Mouse (Mus musculus) CD4-positive, CD25-positive, alpha-beta regulatory T cell, adult 2 months (primary cell): ENCODE measurements at regions not wholly inside any gene's neighbourhood (a gene's known extent, or its start where the extent isn't known, plus 50 kb on each side); places are given as distances from the start of the nearest gene placed in this dataset.
A peak's percentile ranks its signal among the peaks of the same experiment; 100 is the strongest.

Source experiments
- DNase-seq: peaks from one replicate; pipeline ENCODE4 v3.0.0-alpha.2; 2012; ENCODE audit warnings: low read depth, low spot score

DNA sequence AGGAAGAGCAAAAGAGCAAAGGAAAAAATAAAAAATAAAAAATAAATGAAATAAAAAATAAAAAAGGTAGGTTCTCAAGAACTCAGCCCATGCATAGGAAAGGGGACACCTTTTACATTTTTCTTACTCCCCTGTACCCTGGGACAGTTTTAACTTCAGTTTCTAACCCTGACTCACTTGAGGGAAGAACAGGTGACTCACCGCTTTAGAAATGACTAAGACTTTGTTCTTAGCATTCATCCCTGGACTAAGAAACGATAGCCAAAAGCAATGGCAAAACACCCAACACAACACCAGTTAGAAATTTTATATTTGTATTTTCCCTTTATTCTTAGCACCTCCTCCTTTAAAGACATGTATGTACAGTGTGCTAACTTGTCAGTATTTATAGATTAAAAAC lies 161.5 kb upstream of the Samsn1 start:
- DNase-seq = no peak

GRCm38 (mm10) chr16:76183105-76183504 lies 161.0 kb upstream of the Samsn1 start:
- DNase-seq = no peak

- no peak for DNase-seq
These were observed 159.5 kb upstream of the Samsn1 start for GRCm38 (mm10) chr16:76181596-76181995.

DNA sequence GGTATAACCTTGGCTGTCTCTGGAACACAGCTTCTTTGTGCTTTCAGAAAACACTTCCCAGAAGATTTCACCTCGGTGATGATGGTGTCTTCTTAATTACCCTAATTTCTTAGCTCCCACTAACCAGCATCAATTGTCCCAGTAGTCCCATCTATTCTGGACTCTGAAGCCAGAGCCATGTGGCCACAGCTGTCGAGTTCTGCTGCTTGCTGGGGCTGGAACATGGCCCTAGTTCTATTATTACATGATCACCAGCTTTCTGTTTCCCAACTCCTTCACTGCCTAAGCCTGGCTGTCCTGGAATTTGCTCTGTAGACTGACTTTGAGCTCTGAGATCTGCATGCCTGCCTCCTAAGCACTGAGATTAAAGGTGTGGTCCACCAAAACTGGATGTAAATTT lies 145.6 kb upstream of the Samsn1 start:
- no peak for DNase-seq

- no peak for DNase-seq
These were observed 138.8 kb upstream of the Samsn1 start for GRCm38 (mm10) chr16:76160879-76161278.

DNA sequence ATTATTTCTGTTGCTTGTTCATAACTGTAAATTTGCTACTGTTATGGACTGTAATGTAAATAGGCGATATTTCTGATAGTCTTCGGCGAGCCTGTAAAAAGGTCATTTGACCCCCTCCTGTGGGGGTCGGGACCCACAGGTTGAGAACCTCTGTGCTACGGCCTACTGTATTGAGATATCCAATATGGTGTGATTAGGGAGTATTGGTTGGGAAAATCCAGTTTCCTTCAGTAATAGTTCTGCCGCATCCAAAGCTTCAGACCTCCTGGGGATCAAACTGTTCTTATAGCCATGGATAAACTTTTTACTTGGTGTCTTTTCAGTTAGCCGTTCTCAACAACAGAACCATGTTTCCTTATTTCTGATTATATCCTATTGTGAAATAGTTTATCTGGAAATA lies 136.5 kb upstream of the Samsn1 start:
- DNase-seq = no peak

DNA sequence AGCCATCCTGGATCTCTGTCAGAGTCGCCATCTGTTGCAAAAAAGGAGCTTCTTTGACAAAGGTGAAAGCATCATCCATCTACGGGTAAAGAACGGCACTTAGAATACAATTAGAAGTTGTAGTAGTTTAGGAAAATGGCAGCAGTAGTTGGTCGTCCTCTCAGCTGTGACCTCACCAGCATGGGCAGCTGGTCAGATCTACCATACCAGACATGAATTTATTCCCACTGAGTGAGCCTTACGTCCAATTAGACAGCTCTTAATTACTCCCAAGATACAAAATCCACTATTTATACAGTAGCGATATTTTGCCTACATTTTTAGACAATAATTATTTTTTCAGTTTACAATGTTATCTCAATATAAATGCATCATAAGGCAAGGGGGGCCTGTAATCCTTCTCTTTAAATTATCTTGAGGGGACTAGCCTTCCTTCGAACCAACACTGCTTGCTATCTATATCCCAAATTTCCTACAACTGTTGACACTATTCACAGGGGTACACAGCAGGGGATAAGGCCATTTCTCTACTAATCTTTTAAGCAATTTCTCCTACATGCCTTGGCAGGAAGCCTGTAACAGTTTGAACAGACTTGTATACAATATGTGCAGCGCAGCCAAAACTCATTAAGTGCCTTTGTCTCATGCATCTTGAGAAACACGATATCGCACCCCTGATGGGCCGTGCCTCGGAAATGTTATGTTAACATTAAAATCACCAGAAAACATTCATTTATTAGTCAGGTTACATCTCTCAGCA lies 131.9 kb upstream of the Samsn1 start:
- no peak for DNase-seq

- DNase-seq = no peak
These were observed 127.5 kb upstream of the Samsn1 start for GRCm38 (mm10) chr16:76149581-76149980.

- DNase-seq = no peak
These were observed 111.8 kb upstream of the Samsn1 start for GRCm38 (mm10) chr16:76133892-76134291.

GRCm38 (mm10) chr16:76130486-76130885 lies 108.4 kb upstream of the Samsn1 start:
- no peak for DNase-seq

- DNase-seq = peak; percentile 85
These were observed 107.9 kb upstream of the Samsn1 start for GRCm38 (mm10) chr16:76129982-76130381.

DNA sequence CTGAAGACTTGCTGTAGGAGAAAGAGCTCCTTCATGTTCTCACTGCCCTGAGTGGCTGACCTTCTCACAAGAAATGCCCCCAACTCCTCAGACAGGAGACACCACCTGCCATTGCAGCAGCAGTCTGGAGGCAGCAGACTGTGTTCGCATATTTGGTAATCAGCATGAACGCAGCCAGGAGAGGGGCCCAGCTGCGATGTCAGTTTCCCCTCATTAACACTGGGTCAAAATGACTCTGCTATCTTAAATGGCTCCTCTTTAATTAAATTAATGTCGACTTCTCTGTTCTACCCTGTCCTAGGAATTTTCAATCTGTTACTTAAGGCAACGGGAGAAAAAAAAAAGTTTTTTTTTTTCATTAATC lies 100.9 kb upstream of the Samsn1 start:
- DNase-seq = no peak

DNA sequence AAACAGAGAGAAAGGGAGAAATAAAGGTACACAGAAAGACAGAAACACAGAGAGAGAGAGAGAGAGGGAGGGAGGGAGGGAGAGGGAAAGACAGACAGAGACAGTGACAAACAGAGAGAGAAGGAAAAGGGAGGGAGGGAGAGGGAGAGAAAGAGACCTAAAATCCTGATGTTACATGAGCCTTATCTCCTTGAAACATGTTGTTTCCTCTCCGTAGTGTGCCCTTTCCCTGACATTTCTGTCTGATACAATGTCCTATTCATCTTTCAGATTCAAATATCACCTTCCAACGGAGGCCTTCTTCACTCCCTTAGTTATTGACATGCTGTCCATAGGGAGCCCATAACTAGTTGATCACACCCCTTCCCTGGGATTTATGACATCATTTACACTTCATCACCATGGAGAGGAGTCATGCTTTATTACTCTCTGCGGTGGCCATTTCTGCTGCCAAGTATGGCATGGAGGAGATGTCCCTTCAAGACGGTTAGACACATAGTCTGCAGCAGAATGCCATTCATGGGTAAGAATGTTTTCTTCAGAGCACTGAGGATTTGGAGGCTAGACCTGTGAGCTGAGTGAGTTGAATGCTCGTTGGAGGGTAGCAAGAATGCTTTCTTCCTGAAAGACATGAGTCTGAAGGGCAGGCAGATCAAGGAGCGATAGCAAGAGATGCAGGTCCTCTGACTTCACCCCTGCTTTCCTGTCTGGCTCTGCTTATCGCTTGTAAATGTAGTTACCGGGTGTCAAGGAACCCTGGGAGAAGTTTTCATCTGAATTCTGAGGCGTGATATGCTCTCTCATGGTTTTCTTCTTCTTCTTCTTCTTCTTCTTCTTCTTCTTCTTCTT lies 100.3 kb upstream of the Samsn1 start:
- peak; percentile 48 for DNase-seq

- peak; percentile 41 for DNase-seq
These were observed 98.6 kb upstream of the Samsn1 start for GRCm38 (mm10) chr16:76120712-76121111.

DNA sequence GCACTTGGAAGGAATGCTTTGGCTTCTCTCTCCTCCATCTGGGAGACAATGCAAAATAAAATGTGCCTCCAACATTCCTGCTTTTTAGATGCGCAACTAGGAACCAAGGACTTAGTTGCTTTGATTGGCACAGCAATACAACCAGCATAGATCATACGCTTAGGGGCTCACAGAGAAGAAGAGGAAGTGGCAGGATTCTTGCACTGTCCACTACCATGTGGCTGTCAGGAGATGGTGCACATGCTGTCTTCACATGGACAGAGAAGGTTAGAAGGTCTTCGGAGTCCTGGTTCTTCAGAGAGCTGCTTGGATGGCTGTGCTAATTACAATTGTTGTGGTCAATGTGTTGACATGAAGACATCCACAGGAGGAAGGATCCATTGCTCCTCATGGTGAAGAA lies 88.3 kb upstream of the Samsn1 start:
- no peak for DNase-seq

DNA sequence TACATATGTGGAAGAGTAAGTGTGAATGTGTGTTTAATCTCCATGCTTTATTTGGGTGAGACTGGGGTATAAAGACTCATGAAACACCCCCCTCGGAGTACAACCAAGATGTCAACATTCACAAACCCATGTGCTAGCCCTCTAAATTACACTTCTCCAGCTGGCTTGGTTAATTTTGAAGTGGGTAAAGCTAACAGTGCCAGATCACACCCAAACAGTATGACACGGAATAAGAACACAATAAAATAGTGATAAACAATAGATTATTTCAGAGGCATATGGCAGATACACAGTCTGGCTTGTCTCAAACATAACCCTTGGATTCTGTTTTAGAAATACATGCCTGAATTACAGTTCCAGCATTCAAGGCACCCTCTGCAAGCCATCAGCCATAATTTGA lies 86.4 kb upstream of the Samsn1 start:
- DNase-seq = no peak

GRCm38 (mm10) chr16:76104673-76105072 lies 82.6 kb upstream of the Samsn1 start:
- DNase-seq = no peak

DNA sequence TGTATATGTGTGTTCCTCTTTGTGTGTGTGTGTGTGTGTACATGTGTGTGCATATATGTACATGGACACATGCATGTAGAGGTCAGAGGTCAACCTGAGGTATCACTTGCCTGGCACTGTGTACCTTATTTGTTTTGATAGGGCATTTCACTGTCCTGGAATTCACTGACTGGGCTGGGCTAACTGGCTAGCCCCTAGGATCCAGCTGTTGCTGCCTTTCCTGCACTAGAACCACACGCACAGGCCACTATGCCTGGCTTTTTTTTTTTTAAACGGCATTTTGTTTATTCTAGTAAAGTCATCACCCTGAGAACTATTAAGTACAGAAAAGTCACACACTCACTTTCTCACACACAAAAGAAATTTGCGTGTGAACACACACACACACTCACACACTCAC lies 79.7 kb upstream of the Samsn1 start:
- DNase-seq = no peak

- no peak for DNase-seq
These were observed 75.7 kb upstream of the Samsn1 start for GRCm38 (mm10) chr16:76097808-76098207.

DNA sequence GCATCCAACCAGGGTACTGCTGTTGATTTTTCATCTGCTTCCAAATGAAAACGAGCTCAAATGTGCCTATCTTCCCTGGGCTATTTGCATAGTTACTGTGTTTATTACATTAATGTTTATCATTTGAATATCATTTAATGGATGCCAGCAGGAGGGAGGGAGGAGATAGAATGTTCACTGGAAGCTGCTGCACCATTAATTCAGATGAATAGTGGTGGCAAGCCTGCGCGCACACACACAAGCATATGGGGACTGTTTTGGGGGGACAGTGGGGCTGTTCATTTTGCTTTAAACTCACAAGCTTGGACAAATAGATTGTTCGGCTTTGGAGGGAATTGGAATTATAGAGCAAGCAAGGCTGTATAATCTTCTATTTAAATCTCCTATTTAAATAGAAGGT lies 74.3 kb upstream of the Samsn1 start:
- DNase-seq = no peak

GRCm38 (mm10) chr16:76085363-76085762 lies 63.3 kb upstream of the Samsn1 start:
- no peak for DNase-seq

- DNase-seq = peak; percentile 20
These were observed 60.4 kb upstream of the Samsn1 start for GRCm38 (mm10) chr16:76082465-76082864.
